ENCODE assay signal across 9 mouse cellular contexts in the genomic region with DNA sequence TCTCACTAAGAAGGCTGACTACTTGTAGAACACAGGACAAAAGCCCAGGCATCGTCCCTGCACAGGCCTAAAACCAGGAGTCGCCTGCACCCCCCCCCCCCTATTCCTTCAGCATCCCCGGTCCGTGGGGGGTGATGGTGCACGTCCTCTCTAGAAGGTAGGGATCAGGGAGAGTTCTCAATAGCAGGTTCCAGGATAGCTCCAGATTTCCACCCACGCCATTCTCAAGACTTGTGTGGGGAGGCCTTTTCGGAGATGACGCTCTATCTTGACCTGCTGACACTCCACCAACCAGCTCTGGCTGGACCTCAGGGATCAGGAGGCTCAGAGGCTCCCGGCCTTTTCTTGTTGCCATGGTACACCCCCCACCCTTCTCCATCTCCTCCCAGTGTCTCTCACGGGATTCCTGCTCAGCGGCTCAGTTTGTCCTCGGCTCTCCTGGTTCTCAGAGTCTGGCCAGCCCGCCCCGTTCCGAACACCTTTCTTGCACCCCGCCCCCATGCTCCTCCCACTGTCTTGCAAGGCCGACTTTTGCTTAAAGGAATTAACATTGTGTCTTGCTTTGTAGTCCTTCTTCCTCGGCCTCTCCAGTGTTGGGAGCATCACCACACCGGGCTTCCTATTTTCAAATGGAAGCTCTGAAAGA. TPM values are rescaled to one million over a fixed set of nuclear protein-coding genes. Genes with fewer than 3 reads are reported as not detected.
DNase-seq lines count a peak whose midpoint lies in the region; ATAC-seq and TF ChIP-seq lines count a peak whose summit lies in the region.
"Had no signal": no experiment of that assay in that cellular context is flagged by ENCODE, and none has a peak within 500 bp of the region (broad histone marks: within the 10 kb centered on the region; RNA-seq: fewer than 3 reads in every experiment).

No protein-coding gene starts in this region.

- no peaks in the 10 kb centered on the region for H3K36me3 ChIP-seq in CH12.LX (replicated peaks in 1 of 2; ENCODE audit: control insufficient read depth in 1 of 2, insufficient read depth in 1 of 2, low read length in 1 of 2)
- no peaks in the 10 kb centered on the region for H3K36me3 ChIP-seq in embryonic facial prominence, embryonic 15.5 days
- H3K36me3 ChIP-seq in intestine, embryonic 15.5 days, result no peaks in the 10 kb centered on the region
- no peaks in the 10 kb centered on the region for H3K36me3 ChIP-seq in stomach, embryonic 15.5 days

- no peak overlapping the region for H3K27ac ChIP-seq in CH12.LX (ENCODE audit: insufficient read depth, low read depth)
- H3K27ac ChIP-seq in embryonic facial prominence, embryonic 15.5 days (replicated peaks), result 0 out of 2 replicates have a peak overlapping the region, but pooled peaks have one; percentile 24
- 0 out of 2 replicates have a peak overlapping the region, but pooled peaks have one; percentile 33 for H3K27ac ChIP-seq in intestine, embryonic 15.5 days
- H3K27ac ChIP-seq in stomach, embryonic 15.5 days, result peak overlapping the region; percentile 71

- in situ Hi-C loops in CH12.LX (cut with MboI; ENCODE audit: low pct_ligation_motif_present, low pct_unique_long_range_greater_than_20kb, low sequenced_read_pairs), result loop anchor here (5.0 to 10.0 kb wide), 2 partner anchors 164 to 411 kb away; no protein-coding TSS in a partner anchor

- peak; percentile 19 for DNase-seq in adrenal gland, postnatal 10 days
- DNase-seq in adrenal gland, postnatal 4 days (ENCODE audit: low spot score in 2 of 2), result no peak
- DNase-seq in CH12.LX (ENCODE audit: extremely low read depth), result no peak
- DNase-seq in layer of hippocampus, adult 18-20 months (ENCODE audit: low spot score in 2 of 2), result no peak
- DNase-seq in urinary bladder, postnatal 14 days (ENCODE audit: low spot score), result no peak

- no peaks in the 10 kb centered on the region for H3K79me2 ChIP-seq in CH12.LX (replicated peaks; ENCODE audit: control insufficient read depth, extremely low read depth, insufficient read depth, poor library complexity, severe bottlenecking)

- no peak for TF ChIP-seq RAD21 in CH12.LX (IDR thresholded peaks at IDR 0.05; ENCODE audit: low read depth, low read length)

- peak overlapping the region; percentile 33; the same call in 1 of the 2 replicates for H3K4me2 ChIP-seq in CH12.LX (ENCODE audit: insufficient read depth, low read depth, poor library complexity, severe bottlenecking)
- H3K4me2 ChIP-seq in embryonic facial prominence, embryonic 15.5 days (replicated peaks), result peak overlapping the region; percentile 46
- peak overlapping the region; percentile 45 for H3K4me2 ChIP-seq in intestine, embryonic 15.5 days (replicated peaks)
- peak overlapping the region; percentile 45 for H3K4me2 ChIP-seq in stomach, embryonic 15.5 days

- no peak overlapping the region for H3K9ac ChIP-seq in CH12.LX (ENCODE audit: insufficient read depth, low read depth)
- H3K9ac ChIP-seq in embryonic facial prominence, embryonic 15.5 days, result no peak overlapping the region
- no peak overlapping the region for H3K9ac ChIP-seq in intestine, embryonic 15.5 days
- no peak overlapping the region for H3K9ac ChIP-seq in stomach, embryonic 15.5 days

- TF ChIP-seq CTCF in CH12.LX (conservative IDR thresholded peaks at IDR 0.05 in 1 of 2, IDR thresholded peaks at IDR 0.05 in 1 of 2; ENCODE audit: low read depth in 2 of 2, low read length in 2 of 2), result no peak

- dilution Hi-C loops in CH12.LX (cut with MboI; ENCODE audit: extremely low pct_ligation_motif_present, extremely low pct_unique_long_range_greater_than_20kb, low sequenced_read_pairs), result no loop called here

- peaks cover 9% of the 10 kb centered on the region for H3K9me3 ChIP-seq in CH12.LX (replicated peaks; ENCODE audit: low read length)
- H3K9me3 ChIP-seq in embryonic facial prominence, embryonic 15.5 days (replicated peaks), result no peaks in the 10 kb centered on the region
- H3K9me3 ChIP-seq in intestine, embryonic 15.5 days, result no peaks in the 10 kb centered on the region
- H3K9me3 ChIP-seq in stomach, embryonic 15.5 days, result no peaks in the 10 kb centered on the region

- no peak overlapping the region for H3K4me3 ChIP-seq in CH12.LX (replicated peaks in 1 of 3; ENCODE audit: low read depth in 2 of 3, low read length in 2 of 3, poor library complexity in 1 of 3)
- peak overlapping the region; percentile 26 for H3K4me3 ChIP-seq in embryonic facial prominence, embryonic 15.5 days (replicated peaks)
- H3K4me3 ChIP-seq in intestine, embryonic 15.5 days (replicated peaks), result no peak overlapping the region; the same call in 1 of the 2 replicates
- no peak overlapping the region for H3K4me3 ChIP-seq in stomach, embryonic 15.5 days (replicated peaks)

- peaks cover 45% of the 10 kb centered on the region for H3K27me3 ChIP-seq in CH12.LX (replicated peaks)
- H3K27me3 ChIP-seq in embryonic facial prominence, embryonic 15.5 days, result no peaks in the 10 kb centered on the region; the same call in 1 of the 2 replicates
- 0 out of 2 replicates have a peak, but pooled peaks cover 2% of the 10 kb centered on the region for H3K27me3 ChIP-seq in intestine, embryonic 15.5 days (replicated peaks)
- H3K27me3 ChIP-seq in stomach, embryonic 15.5 days (replicated peaks), result no peaks in the 10 kb centered on the region

- TF ChIP-seq EP300 in CH12.LX (IDR thresholded peaks at IDR 0.05; ENCODE audit: low read length), result no peak

- no peak for TF ChIP-seq POLR2A in CH12.LX (IDR thresholded peaks at IDR 0.05; ENCODE audit: low read depth, low read length)

- ATAC-seq in embryonic facial prominence, embryonic 15.5 days (ENCODE audit: insufficient number of reproducible peaks, low FRiP score, low TSS enrichment, low read depth), result no peak; the same call in 1 of the 2 replicates
- peak; percentile 29 for ATAC-seq in intestine, embryonic 15.5 days
- no peak for ATAC-seq in stomach, embryonic 15.5 days (ENCODE audit: insufficient read depth, low FRiP score, low read depth)

- peaks cover 3 to 38% of the 10 kb centered on the region in 2 experiments; a peak in 3 of 4 replicates for H3K4me1 ChIP-seq in CH12.LX (ENCODE audit: control insufficient read depth in 1 of 2, insufficient read depth in 2 of 2)
- peaks cover 48% of the 10 kb centered on the region for H3K4me1 ChIP-seq in embryonic facial prominence, embryonic 15.5 days
- peaks cover 38% of the 10 kb centered on the region for H3K4me1 ChIP-seq in intestine, embryonic 15.5 days (replicated peaks)
- peaks cover 34% of the 10 kb centered on the region for H3K4me1 ChIP-seq in stomach, embryonic 15.5 days

- 9% methylated on average over 19 of the region's 19 CpGs for WGBS in embryonic facial prominence, embryonic 15.5 days
- WGBS in intestine, embryonic 15.5 days, result 21% methylated on average over 19 of the region's 19 CpGs
- WGBS in stomach, embryonic 15.5 days, result 24% methylated on average over 19 of the region's 19 CpGs

TF ChIP-seq in CH12.LX, 34 proteins besides CTCF, POLR2A, EP300 and RAD21:
- 0 out of 2 replicates have a peak, but pooled peaks have one; percentile 8 for TF ChIP-seq MXI1 (IDR thresholded peaks at IDR 0.05; ENCODE audit: low read depth, low read length)
- no peak for TF ChIP-seq BHLHE40 (IDR thresholded peaks at IDR 0.05; ENCODE audit: low read depth, low read length)
- TF ChIP-seq CHD2 (IDR thresholded peaks at IDR 0.05; ENCODE audit: low read length), result no peak
- 0 out of 2 replicates have a peak, but pooled peaks have one; percentile 5 for TF ChIP-seq TCF12 (IDR thresholded peaks at IDR 0.05; ENCODE audit: low read depth, low read length)

RNA-seq across cellular contexts. Expression of a gene that starts 9.6 kb away (rescaled TPM):
- 1 to 10 TPM; 4.1 to 6.0 TPM for total RNA-seq in adrenal gland, postnatal 10 days (2021)
- 1 to 10 TPM; 5.2 to 5.5 TPM for total RNA-seq in adrenal gland, postnatal 4 days (2021)
- total RNA-seq in CH12.LX (2012; rRNA removed) (not detected in 2 replicates), CH12.LX (2014; rRNA removed) (not detected in 2 replicates)
- polyA plus RNA-seq in CH12.LX (2012; ENCODE audit: insufficient read length, low read depth), result not detected in 2 replicates
- polyA plus RNA-seq in embryonic facial prominence, embryonic 15.5 days (2015; fragmentation: Nextera tagmentation; extraction: Ambion mirVana), result 3.6 and 3.8 TPM in 2 replicates
- 1.0 and 1.3 TPM in 2 replicates for polyA plus RNA-seq in intestine, embryonic 15.5 days (2015; fragmentation: Nextera tagmentation; extraction: Ambion mirVana)
- 1.2 and 1.3 TPM in 2 replicates for polyA plus RNA-seq in stomach, embryonic 15.5 days (2015; fragmentation: Nextera tagmentation; extraction: Ambion mirVana)
- total RNA-seq in layer of hippocampus, adult 18-20 months (2021), result 1 to 10 TPM; 5.6 to 5.8 TPM
- total RNA-seq: common myeloid progenitor, adult 5-6 weeks had no signal

RNA-seq across cellular contexts. Expression of a gene that starts 10.4 kb away (rescaled TPM):
- 10 to 100 TPM; 40.8 to 44.7 TPM for total RNA-seq in adrenal gland, postnatal 10 days (2021)
- total RNA-seq in adrenal gland, postnatal 4 days (2021), result 10 to 100 TPM; 39.7 to 43.6 TPM
- not detected in 2 replicates for total RNA-seq in CH12.LX (2012; rRNA removed)
- not detected in 2 replicates for total RNA-seq in CH12.LX (2014; rRNA removed)
- polyA plus RNA-seq in CH12.LX (2012; ENCODE audit: insufficient read length, low read depth), result 0.11 TPM in 1 of 2 replicates, not detected in the other
- 32.7 and 33.3 TPM in 2 replicates for polyA plus RNA-seq in embryonic facial prominence, embryonic 15.5 days (2015; fragmentation: Nextera tagmentation; extraction: Ambion mirVana)
- 12.5 and 12.9 TPM in 2 replicates for polyA plus RNA-seq in intestine, embryonic 15.5 days (2015; fragmentation: Nextera tagmentation; extraction: Ambion mirVana)
- 16.7 and 17.7 TPM in 2 replicates for polyA plus RNA-seq in stomach, embryonic 15.5 days (2015; fragmentation: Nextera tagmentation; extraction: Ambion mirVana)
- total RNA-seq in layer of hippocampus, adult 18-20 months (2021), result 10 to 100 TPM; 71.3 to 80.7 TPM
- total RNA-seq: common myeloid progenitor, adult 5-6 weeks had no signal

RNA-seq across cellular contexts. Expression of a gene that starts 16.9 kb away (rescaled TPM):
- total RNA-seq in adrenal gland, postnatal 10 days (2021), result 10 to 100 TPM; 11.1 to 14.4 TPM
- 10 to 100 TPM; 18.0 TPM for total RNA-seq in adrenal gland, postnatal 4 days (2021)
- total RNA-seq in CH12.LX (2012; rRNA removed) (8.5 and 12.1 TPM in 2 replicates), CH12.LX (2014; rRNA removed) (3.1 and 3.4 TPM in 2 replicates)
- 11.8 and 14.7 TPM in 2 replicates for polyA plus RNA-seq in CH12.LX (2012; ENCODE audit: insufficient read length, low read depth)
- 8.3 and 8.8 TPM in 2 replicates for polyA plus RNA-seq in embryonic facial prominence, embryonic 15.5 days (2015; fragmentation: Nextera tagmentation; extraction: Ambion mirVana)
- 8.4 and 8.9 TPM in 2 replicates for polyA plus RNA-seq in intestine, embryonic 15.5 days (2015; fragmentation: Nextera tagmentation; extraction: Ambion mirVana)
- polyA plus RNA-seq in stomach, embryonic 15.5 days (2015; fragmentation: Nextera tagmentation; extraction: Ambion mirVana), result 7.4 and 7.5 TPM in 2 replicates
- total RNA-seq in layer of hippocampus, adult 18-20 months (2021), result 1 to 10 TPM; 1.1 to 1.3 TPM

RNA-seq across cellular contexts. Expression of a gene that starts 57.5 kb away (rescaled TPM):
- not detected for total RNA-seq in adrenal gland, postnatal 10 days (2021)
- total RNA-seq in adrenal gland, postnatal 4 days (2021), result not detected
- not detected in 2 replicates for total RNA-seq in CH12.LX (2012; rRNA removed)
- not detected in 2 replicates for total RNA-seq in CH12.LX (2014; rRNA removed)
- not detected in 2 replicates for polyA plus RNA-seq in CH12.LX (2012; ENCODE audit: insufficient read length, low read depth)
- not detected in 2 replicates for polyA plus RNA-seq in embryonic facial prominence, embryonic 15.5 days (2015; fragmentation: Nextera tagmentation; extraction: Ambion mirVana)
- polyA plus RNA-seq in intestine, embryonic 15.5 days (2015; fragmentation: Nextera tagmentation; extraction: Ambion mirVana), result not detected in 2 replicates
- polyA plus RNA-seq in stomach, embryonic 15.5 days (2015; fragmentation: Nextera tagmentation; extraction: Ambion mirVana), result 0.09 TPM in 1 of 2 replicates, not detected in the other
- total RNA-seq in layer of hippocampus, adult 18-20 months (2021), result 1 to 10 TPM in 1 of 2 experiments, under 1 TPM in 1; 0.33 to 1.1 TPM
- total RNA-seq: common myeloid progenitor, adult 5-6 weeks had no signal

Comparison
In these comparisons a context has a peak if more than half of its experiments do, and no peak if none do; other contexts are left out.
1. RNA of a gene that starts 9.6 kb away (total RNA-seq): 4.1 to 6.0 TPM in adrenal gland, postnatal 10 days, 5.6 to 5.8 TPM in layer of hippocampus, adult 18-20 months and 5.2 to 5.5 TPM in adrenal gland, postnatal 4 days; not detected in CH12.LX; every median in the first group is over 4 times any median in the second.
2. RNA of a gene that starts 10.4 kb away (total RNA-seq): 71.3 to 80.7 TPM in layer of hippocampus, adult 18-20 months, 40.8 to 44.7 TPM in adrenal gland, postnatal 10 days and 39.7 to 43.6 TPM in adrenal gland, postnatal 4 days; not detected in CH12.LX; every median in the first group is over 10 times any median in the second.
3. Peak in every context shown above with its lines, with median percentiles within 50 percentile points of each other: H3K4me2 ChIP-seq.